Mouse (Mus musculus): ENCODE measurements around the gene Kctd3.

Gene Kctd3

GRCm38 (mm10) chr1:189007239-189007979, at the start of gene Kctd3:
Kctd3 (minus strand) TSS chr1:189007841.
- DNase-seq (ENCODE audit: low read depth, low spot score), result peak; percentile 91

- DNase-seq (ENCODE audit: low read depth, low spot score), result peak; percentile 58
Observed at GRCm38 (mm10) chr1:189057425-189057824, 49.8 kb upstream of the Kctd3 start.

- DNase-seq (ENCODE audit: low read depth, low spot score), result peak; percentile 66
Observed at GRCm38 (mm10) chr1:189055933-189056332, 48.3 kb upstream of the Kctd3 start.

GRCm38 (mm10) chr1:189054941-189055551, 47.4 kb upstream of the Kctd3 start:
- no peak for DNase-seq (ENCODE audit: low read depth, low spot score)

GRCm38 (mm10) chr1:189054191-189054590, 46.5 kb upstream of the Kctd3 start:
- no peak for DNase-seq (ENCODE audit: low read depth, low spot score)

- DNase-seq (ENCODE audit: low read depth, low spot score), result no peak
Observed at GRCm38 (mm10) chr1:189052189-189052588, 44.5 kb upstream of the Kctd3 start.

GRCm38 (mm10) chr1:189050122-189050521, 42.5 kb upstream of the Kctd3 start:
- DNase-seq (ENCODE audit: low read depth, low spot score), result no peak

- DNase-seq (ENCODE audit: low read depth, low spot score), result no peak
Observed at GRCm38 (mm10) chr1:189048331-189048730, 40.7 kb upstream of the Kctd3 start.

GRCm38 (mm10) chr1:189047918-189048317, 40.3 kb upstream of the Kctd3 start:
- DNase-seq (ENCODE audit: low read depth, low spot score), result no peak

GRCm38 (mm10) chr1:189046831-189047230, 39.2 kb upstream of the Kctd3 start:
- DNase-seq (ENCODE audit: low read depth, low spot score), result no peak

GRCm38 (mm10) chr1:189046301-189046700, 38.7 kb upstream of the Kctd3 start:
- no peak for DNase-seq (ENCODE audit: low read depth, low spot score)

GRCm38 (mm10) chr1:189041261-189041660, 33.6 kb upstream of the Kctd3 start:
- DNase-seq (ENCODE audit: low read depth, low spot score), result no peak

- no peak for DNase-seq (ENCODE audit: low read depth, low spot score)
Observed at GRCm38 (mm10) chr1:189039348-189039747, 31.7 kb upstream of the Kctd3 start.

GRCm38 (mm10) chr1:189032817-189033216, 25.2 kb upstream of the Kctd3 start:
- DNase-seq (ENCODE audit: low read depth, low spot score), result peak; percentile 41

- no peak for DNase-seq (ENCODE audit: low read depth, low spot score)
Observed at GRCm38 (mm10) chr1:189030975-189031374, 23.3 kb upstream of the Kctd3 start.

- no peak for DNase-seq (ENCODE audit: low read depth, low spot score)
Observed at GRCm38 (mm10) chr1:189028267-189028666, 20.6 kb upstream of the Kctd3 start.

- peak; percentile 67 for DNase-seq (ENCODE audit: low read depth, low spot score)
Observed at GRCm38 (mm10) chr1:189026885-189027284, 19.2 kb upstream of the Kctd3 start.

GRCm38 (mm10) chr1:189023701-189024080, 16.1 kb upstream of the Kctd3 start:
- no peak for DNase-seq (ENCODE audit: low read depth, low spot score)

GRCm38 (mm10) chr1:189022925-189023700, 15.5 kb upstream of the Kctd3 start:
- DNase-seq (ENCODE audit: low read depth, low spot score), result no peak

GRCm38 (mm10) chr1:189015372-189015771, 7.7 kb upstream of the Kctd3 start:
- no peak for DNase-seq (ENCODE audit: low read depth, low spot score)

GRCm38 (mm10) chr1:189013587-189013921, 5.9 kb upstream of the Kctd3 start:
- no peak for DNase-seq (ENCODE audit: low read depth, low spot score)

GRCm38 (mm10) chr1:189012846-189013586, 5.4 kb upstream of the Kctd3 start:
- DNase-seq (ENCODE audit: low read depth, low spot score), result peak; percentile 95
